Mouse (Mus musculus): Measurements from ENCODE around the gene Armc3.

GRCm38 (mm10) chr2:19310498-19310897 is 111.4 kb downstream of the Armc3 start:
- no peak for TF ChIP-seq GATA1 (IDR thresholded peaks at IDR 0.05; ENCODE audit: low read length)
- TF ChIP-seq TAL1 (IDR thresholded peaks at IDR 0.05; ENCODE audit: low read length) = no peak
